Mouse (Mus musculus) myocyte (in vitro differentiated cells): ENCODE measurements at regions not wholly inside any gene's neighbourhood (a gene's known extent, or its start where the extent isn't known, plus 50 kb on each side); places are given as distances from the start of the nearest gene placed in this dataset.

Experiments
- H3K27me3 ChIP-seq: one replicate; pipeline ENCODE4 v1.6.1; 2011; ENCODE audit not compliant: control insufficient read depth, insufficient read depth, insufficient read length
- H3K36me3 ChIP-seq: one replicate; pipeline ENCODE4 v1.6.1; 2011; ENCODE audit not compliant: control insufficient read depth, insufficient read depth
- H3K4me2 ChIP-seq: one replicate; pipeline ENCODE4 v1.6.1; 2011; ENCODE audit warnings: low read depth, control low read depth
- H3K4me3 ChIP-seq: one replicate; pipeline ENCODE4 v1.5.1; 2011; ENCODE audit warnings: mild to moderate bottlenecking, control low read depth, moderate library complexity
- H3K79me2 ChIP-seq: one replicate; pipeline ENCODE4 v1.6.1; 2011; ENCODE audit not compliant: control insufficient read depth, insufficient read depth
- H3ac ChIP-seq: one replicate; pipeline ENCODE4 v1.6.1; 2011; ENCODE audit not compliant: control insufficient read depth, insufficient read length
- CEBPB ChIP-seq: IDR thresholded peaks from 2 replicates; pipeline ENCODE4 v1.6.1; 2011; ENCODE audit warnings: mild to moderate bottlenecking, moderate library complexity; ENCODE audit not compliant: poor library complexity, insufficient read depth, severe bottlenecking
- E2F4 ChIP-seq: IDR thresholded peaks from one replicate; pipeline ENCODE4 v1.6.1; 2011; ENCODE audit warnings: mild to moderate bottlenecking, control low read depth, moderate library complexity; ENCODE audit not compliant: insufficient read depth
- MAX ChIP-seq: IDR thresholded peaks from one replicate; pipeline ENCODE4 v1.6.1; 2011; ENCODE audit warnings: low read depth, mild to moderate bottlenecking, control low read depth
- MYOD1 ChIP-seq, 3 experiments: IDR thresholded peaks; one replicate each; pipeline ENCODE4 v1.6.1; 2011; ENCODE audit warnings: control low read depth in 2 of 3, low read depth in 2 of 3, mild to moderate bottlenecking in 2 of 3, moderate library complexity in 1 of 3; ENCODE audit not compliant: insufficient read length in 2 of 3, control insufficient read depth in 1 of 3
- MYOG ChIP-seq, 3 experiments: IDR thresholded peaks; one replicate each; pipeline ENCODE4 v1.6.1; 2011; ENCODE audit warnings: control low read depth in 2 of 3, low read depth in 2 of 3, mild to moderate bottlenecking in 2 of 3; ENCODE audit not compliant: insufficient read length in 2 of 3, control insufficient read depth in 1 of 3, insufficient read depth in 1 of 3
- POLR2A ChIP-seq: IDR thresholded peaks from one replicate; pipeline ENCODE4 v1.6.1; 2011; ENCODE audit warnings: low read depth, mild to moderate bottlenecking, control low read depth, moderate library complexity; ENCODE audit not compliant: insufficient read length
- POLR2AphosphoS2 ChIP-seq: IDR thresholded peaks from one replicate; pipeline ENCODE4 v1.6.1; 2011; ENCODE audit warnings: low read depth, control low read depth; ENCODE audit not compliant: insufficient read length
- REST ChIP-seq: IDR thresholded peaks from one replicate; pipeline ENCODE4 v1.6.1; 2011; ENCODE audit warnings: mild to moderate bottlenecking, control low read depth, moderate library complexity; ENCODE audit not compliant: insufficient read depth, insufficient read length
- SRF ChIP-seq: IDR thresholded peaks from one replicate; pipeline ENCODE4 v1.6.1; 2011; ENCODE audit warnings: low read depth; ENCODE audit not compliant: control insufficient read depth, insufficient read length
- TCF12 ChIP-seq: IDR thresholded peaks from one replicate; pipeline ENCODE4 v1.6.1; 2011; ENCODE audit warnings: mild to moderate bottlenecking, control low read depth; ENCODE audit not compliant: poor library complexity, insufficient read depth, severe bottlenecking
- TCF3 ChIP-seq: IDR thresholded peaks from one replicate; pipeline ENCODE4 v1.6.1; 2011; ENCODE audit warnings: low read depth, control low read depth; ENCODE audit not compliant: insufficient read length
- USF1 ChIP-seq: IDR thresholded peaks from one replicate; pipeline ENCODE4 v1.6.1; 2011; ENCODE audit warnings: low read depth, mild to moderate bottlenecking, control low read depth, moderate library complexity

DNA sequence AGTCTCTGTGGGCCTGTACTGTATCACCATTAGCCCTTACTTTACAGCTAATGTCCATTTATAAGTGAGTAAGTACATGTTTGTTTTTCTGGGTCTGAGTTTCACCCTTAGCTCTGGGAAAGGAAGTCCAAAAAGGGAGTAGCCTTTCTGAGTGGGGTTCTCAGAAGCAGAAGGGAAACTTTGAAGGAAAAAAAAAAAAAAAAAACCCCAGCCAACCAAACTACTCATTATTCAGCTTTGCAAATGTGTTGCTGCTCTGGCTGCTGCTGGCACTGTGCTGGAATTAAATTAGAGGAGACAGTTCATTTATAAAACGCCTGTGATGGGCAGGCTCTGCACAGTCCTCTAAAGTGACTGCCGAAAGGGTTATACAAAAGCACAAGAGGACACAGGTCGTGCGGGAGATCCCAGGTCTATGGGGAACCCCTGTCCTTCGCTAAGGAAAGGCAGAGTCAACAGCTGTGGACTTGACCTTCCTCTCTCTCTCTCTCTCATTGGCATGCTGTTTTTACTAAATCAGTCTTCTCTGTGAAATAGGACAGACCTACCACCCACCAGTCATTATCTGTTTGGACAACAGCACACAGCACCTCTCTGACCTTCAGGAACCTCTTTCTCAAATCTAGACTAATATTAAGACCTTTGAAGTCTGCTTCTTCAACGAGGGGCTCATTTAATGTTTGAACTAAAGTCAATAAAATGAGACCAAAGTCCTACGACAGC lies 165.4 kb downstream of the Cd47 start:
- H3K79me2 ChIP-seq, result no peaks in the 10 kb centered on the region
- H3K4me2 ChIP-seq, result no peak overlapping the region
- no peak overlapping the region for H3ac ChIP-seq
- TF ChIP-seq E2F4 (no peak), POLR2AphosphoS2 (no peak), POLR2A (no peak), MYOG (IDR thresholded peaks at IDR 0.05; ENCODE audit: control insufficient read depth in 1 of 3, insufficient read depth in 1 of 3, insufficient read length in 2 of 3, low read depth in 2 of 3) (no peak), MYOD1 (IDR thresholded peaks at IDR 0.05; ENCODE audit: control insufficient read depth in 1 of 3, insufficient read length in 2 of 3, low read depth in 2 of 3) (no peak), SRF (no peak), MAX (no peak), CEBPB (no peak), TCF3 (no peak), REST (no peak), USF1 (no peak), TCF12 (no peak)
- H3K27me3 ChIP-seq, result no peaks in the 10 kb centered on the region
- H3K4me3 ChIP-seq, result no peak overlapping the region
- H3K36me3 ChIP-seq, result no peaks in the 10 kb centered on the region

DNA sequence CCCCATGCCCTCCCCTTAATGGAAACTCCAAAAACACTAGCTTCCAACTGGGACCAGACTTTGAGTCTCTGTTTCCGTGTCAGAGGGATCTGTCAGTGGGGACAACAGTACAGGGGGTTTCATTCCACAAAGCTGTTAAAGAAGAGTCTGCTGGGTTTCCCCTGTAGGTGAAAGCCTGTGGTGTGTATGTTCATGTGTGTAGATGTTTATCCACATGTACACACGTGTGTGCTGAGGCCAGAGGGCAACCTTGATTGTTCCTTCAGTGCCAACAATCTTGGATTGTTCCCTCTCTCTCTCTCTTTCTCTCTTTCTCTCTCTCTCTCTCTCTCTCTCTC lies 165.9 kb downstream of the Cd47 start:
- no peaks in the 10 kb centered on the region for H3K79me2 ChIP-seq
- H3ac ChIP-seq, result no peak overlapping the region
- TF ChIP-seq SRF, result no peak
- no peak for TF ChIP-seq CEBPB
- no peak for TF ChIP-seq TCF12
- no peak for TF ChIP-seq E2F4
- TF ChIP-seq REST, result no peak
- no peaks in the 10 kb centered on the region for H3K36me3 ChIP-seq
- H3K4me3 ChIP-seq, result no peak overlapping the region
- no peaks in the 10 kb centered on the region for H3K27me3 ChIP-seq
- H3K4me2 ChIP-seq, result no peak overlapping the region

DNA sequence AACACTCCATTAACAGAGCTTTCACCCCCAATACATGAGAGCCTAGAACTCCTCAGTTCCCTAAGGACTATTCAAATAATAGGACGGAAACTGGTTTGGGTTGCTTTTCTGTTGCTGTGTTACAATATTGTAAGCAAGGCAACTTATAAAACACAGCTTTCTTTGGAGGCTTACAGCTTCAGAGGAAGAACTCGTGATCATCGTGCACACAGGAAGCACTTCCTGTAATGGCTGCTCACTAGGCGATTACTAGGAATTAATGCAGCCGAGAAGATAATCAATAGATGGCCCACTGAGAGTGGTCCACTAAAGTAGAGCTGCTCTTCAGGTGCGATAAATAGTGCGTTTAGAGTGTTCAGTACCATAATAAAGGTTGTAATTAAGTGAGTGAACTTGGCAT lies 166.8 kb downstream of the Cd47 start:
- Histone ChIP-seq H3ac (no peak overlapping the region), H3K36me3 (no peaks in the 10 kb centered on the region), H3K27me3 (no peaks in the 10 kb centered on the region), H3K4me3 (no peak overlapping the region), H3K4me2 (no peak overlapping the region), H3K79me2 (no peaks in the 10 kb centered on the region)
- TF ChIP-seq SRF (no peak), USF1 (no peak), MAX (no peak), MYOD1 (IDR thresholded peaks at IDR 0.05; ENCODE audit: control insufficient read depth in 1 of 3, insufficient read length in 2 of 3, low read depth in 2 of 3) (no peak), CEBPB (no peak), TCF12 (no peak), REST (no peak), TCF3 (no peak), POLR2A (no peak), E2F4 (no peak), MYOG (IDR thresholded peaks at IDR 0.05; ENCODE audit: control insufficient read depth in 1 of 3, insufficient read depth in 1 of 3, insufficient read length in 2 of 3, low read depth in 2 of 3) (no peak), POLR2AphosphoS2 (no peak)

DNA sequence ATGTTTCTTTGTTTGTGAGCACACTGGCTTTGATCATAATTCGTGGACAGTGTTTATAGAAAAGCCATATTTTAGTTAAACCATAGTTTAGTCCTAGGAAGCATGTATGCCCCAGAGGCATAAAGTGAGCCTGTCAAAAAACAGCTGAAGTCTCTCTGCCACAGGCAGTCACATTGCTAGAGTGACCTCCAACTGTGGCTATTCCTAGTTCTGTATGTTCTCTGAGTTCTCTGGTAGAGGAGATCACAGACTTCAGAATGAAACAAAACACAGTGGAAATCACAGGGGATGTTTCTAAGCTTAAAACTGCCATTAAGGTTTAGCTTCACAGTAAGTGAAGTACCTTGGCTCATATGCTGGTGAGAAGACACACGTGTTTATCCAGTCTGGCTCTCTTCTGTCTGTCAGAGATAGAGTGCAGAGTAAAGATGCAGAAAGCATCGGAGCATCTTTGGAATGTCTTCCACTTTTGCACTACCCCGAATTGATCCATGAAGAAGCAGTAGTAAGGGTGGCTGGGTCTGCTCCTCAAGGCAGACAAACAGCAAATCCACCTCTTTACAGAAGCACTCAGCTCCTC lies 168.0 kb downstream of the Cd47 start:
- H3ac ChIP-seq, result no peak overlapping the region
- no peak overlapping the region for H3K4me3 ChIP-seq
- no peaks in the 10 kb centered on the region for H3K27me3 ChIP-seq
- no peak overlapping the region for H3K4me2 ChIP-seq
- H3K36me3 ChIP-seq, result no peaks in the 10 kb centered on the region
- no peaks in the 10 kb centered on the region for H3K79me2 ChIP-seq
- TF ChIP-seq USF1 (no peak), POLR2A (no peak), CEBPB (no peak)

DNA sequence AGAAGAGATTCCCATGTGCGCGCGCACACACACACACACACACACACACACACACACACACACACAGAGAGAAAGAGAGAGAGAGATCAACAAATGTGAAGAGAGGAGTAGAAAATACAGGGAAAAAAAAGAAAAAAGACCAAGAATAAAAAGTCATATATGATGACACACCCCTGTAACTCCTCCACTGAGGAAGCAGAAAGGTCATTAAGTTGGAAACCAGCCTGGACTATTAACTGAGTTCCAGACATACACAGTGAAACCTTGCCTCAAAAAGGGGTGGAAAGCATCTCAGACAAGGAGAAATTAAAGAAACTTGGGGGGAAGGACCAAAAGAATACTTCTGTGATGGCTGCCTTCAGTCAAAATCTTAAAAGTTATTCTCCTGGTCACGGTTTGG lies 168.7 kb downstream of the Cd47 start:
- Histone ChIP-seq H3K36me3 (no peaks in the 10 kb centered on the region), H3K4me3 (no peak overlapping the region), H3K4me2 (no peak overlapping the region), H3ac (no peak overlapping the region), H3K27me3 (no peaks in the 10 kb centered on the region), H3K79me2 (no peaks in the 10 kb centered on the region)
- TF ChIP-seq CEBPB (peak; percentile 81; the same call in 1 of the 2 replicates), POLR2AphosphoS2 (no peak)
